Mouse (Mus musculus) liver, embryonic 14.5 days (tissue): ENCODE measurements at regions not wholly inside any gene's neighbourhood (a gene's known extent, or its start where the extent isn't known, plus 50 kb on each side); places are given as distances from the start of the nearest gene placed in this dataset.

Experiments
- CTCF ChIP-seq: IDR thresholded peaks from 2 replicates; pipeline ENCODE4 v1.5.1; 2016; ENCODE audit warnings: antibody characterized with exemption, low read depth, control low read depth
- EP300 ChIP-seq: IDR thresholded peaks from 2 replicates; pipeline ENCODE4 v1.6.1; 2016; ENCODE audit warnings: antibody characterized with exemption, low read depth

- TF ChIP-seq CTCF (no peak), EP300 (no peak)
These were observed 3582.9 kb downstream of the 9330182O14Rik start for GRCm38 (mm10) chr15:43717035-43717434.
